Mouse (Mus musculus): ENCODE measurements around the gene Borcs8. TPM values are rescaled to one million over a fixed set of nuclear protein-coding genes. Genes with fewer than 3 reads are reported as not detected.

The Borcs8 gene
- polyA plus RNA-seq, 1 experiment: 101 TPM

DNA sequence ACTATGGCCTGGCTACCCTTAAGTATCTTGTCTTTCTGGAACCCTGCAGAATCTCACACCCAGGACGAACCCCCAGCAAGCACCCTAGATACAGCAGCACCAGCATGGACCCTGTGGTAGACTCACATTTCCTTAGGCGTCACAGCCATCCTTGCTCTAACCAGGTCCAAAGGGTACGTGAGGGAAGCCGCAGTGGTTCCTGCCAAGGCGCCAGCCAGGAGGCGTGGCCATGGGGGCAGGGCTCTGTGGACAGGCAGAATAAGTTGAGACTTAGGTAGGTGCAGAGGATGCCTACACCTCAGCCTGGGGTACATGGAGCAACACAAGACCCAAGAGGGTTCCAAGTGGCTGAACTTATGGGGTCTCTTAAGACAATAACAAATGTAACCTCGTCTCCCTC is 49.4 kb downstream of the Borcs8 start:
- 69% methylated on average over 7 of the region's 7 CpGs for WGBS
- H3K27ac ChIP-seq (ENCODE audit: insufficient read depth, low read length): no peak overlapping the region
- no peaks in the 10 kb centered on the region for H3K27me3 ChIP-seq (ENCODE audit: control insufficient read depth, insufficient read depth, low read length)
- TF ChIP-seq POLR2A (IDR thresholded peaks at IDR 0.05; ENCODE audit: borderline replicate concordance, insufficient read depth, low read length) (no peak), CTCF (IDR thresholded peaks at IDR 0.05; ENCODE audit: borderline replicate concordance, insufficient read depth, low read depth, low read length) (no peak)
- H3K4me1 ChIP-seq (ENCODE audit: control insufficient read depth, insufficient read depth, low read length): no peaks in the 10 kb centered on the region
- no peak for DNase-seq
- H3K4me3 ChIP-seq (replicated peaks; ENCODE audit: insufficient read depth, low read depth, low read length): no peak overlapping the region

GRCm38 (mm10) chr8:70193238-70193637 is 53.9 kb downstream of the Borcs8 start:
- Histone ChIP-seq H3K4me1 (ENCODE audit: control insufficient read depth, insufficient read depth, low read length) (peaks cover 7% of the 10 kb centered on the region), H3K27me3 (ENCODE audit: control insufficient read depth, insufficient read depth, low read length) (no peaks in the 10 kb centered on the region), H3K27ac (ENCODE audit: insufficient read depth, low read length) (no peak overlapping the region), H3K4me3 (replicated peaks; ENCODE audit: insufficient read depth, low read depth, low read length) (no peak overlapping the region)
- TF ChIP-seq POLR2A (IDR thresholded peaks at IDR 0.05; ENCODE audit: borderline replicate concordance, insufficient read depth, low read length) (no peak), CTCF (IDR thresholded peaks at IDR 0.05; ENCODE audit: borderline replicate concordance, insufficient read depth, low read depth, low read length) (no peak)
- no peak for DNase-seq
- 68% methylated on average over 5 of the region's 5 CpGs for WGBS

- peaks cover 7% of the 10 kb centered on the region for H3K4me1 ChIP-seq (ENCODE audit: control insufficient read depth, insufficient read depth, low read length)
- no peak overlapping the region for H3K27ac ChIP-seq (ENCODE audit: insufficient read depth, low read length)
- no peak overlapping the region for H3K4me3 ChIP-seq (replicated peaks; ENCODE audit: insufficient read depth, low read depth, low read length)
- H3K27me3 ChIP-seq (ENCODE audit: control insufficient read depth, insufficient read depth, low read length): no peaks in the 10 kb centered on the region
- TF ChIP-seq CTCF (IDR thresholded peaks at IDR 0.05; ENCODE audit: borderline replicate concordance, insufficient read depth, low read depth, low read length): no peak
- no peak for TF ChIP-seq POLR2A (IDR thresholded peaks at IDR 0.05; ENCODE audit: borderline replicate concordance, insufficient read depth, low read length)
- WGBS: 83% methylated on average over 3 of the region's 3 CpGs
- DNase-seq: no peak
Measured at GRCm38 (mm10) chr8:70194191-70194590, 54.9 kb downstream of the Borcs8 start.

GRCm38 (mm10) chr8:70195762-70196161 is 56.5 kb downstream of the Borcs8 start:
- H3K4me3 ChIP-seq (replicated peaks; ENCODE audit: insufficient read depth, low read depth, low read length): no peak overlapping the region
- no peak for TF ChIP-seq POLR2A (IDR thresholded peaks at IDR 0.05; ENCODE audit: borderline replicate concordance, insufficient read depth, low read length)
- TF ChIP-seq CTCF (IDR thresholded peaks at IDR 0.05; ENCODE audit: borderline replicate concordance, insufficient read depth, low read depth, low read length): no peak

More at GRCm38 (mm10) chr8:70195762-70196161, 56.5 kb downstream of the Borcs8 start:
- no peak for DNase-seq
- no peak overlapping the region for H3K27ac ChIP-seq (ENCODE audit: insufficient read depth, low read length)
- no peaks in the 10 kb centered on the region for H3K27me3 ChIP-seq (ENCODE audit: control insufficient read depth, insufficient read depth, low read length)
- H3K4me1 ChIP-seq (ENCODE audit: control insufficient read depth, insufficient read depth, low read length): peaks cover 23% of the 10 kb centered on the region
- 96% methylated on average over 2 of the region's 2 CpGs for WGBS

Other genes with a start within 250 kb of the Borcs8 start
- gene Tssk6, start 237.3 kb upstream of the Borcs8 start, polyA plus RNA-seq (2012; rRNA removed): 0.22 and 0.29 TPM in 2 replicates
- gene Ndufa13, start 236.9 kb upstream of the Borcs8 start, polyA plus RNA-seq (2012; rRNA removed): 221 and 239 TPM in 2 replicates
- 15.4 and 16.8 TPM in 2 replicates for gene Yjefn3, start 236.8 kb upstream of the Borcs8 start, polyA plus RNA-seq (2012; rRNA removed)
- 31.9 and 36.9 TPM in 2 replicates for gene Gatad2a, start 143.1 kb upstream of the Borcs8 start, polyA plus RNA-seq (2012; rRNA removed)
- gene Mau2, start 96.8 kb upstream of the Borcs8 start, polyA plus RNA-seq (2012; rRNA removed): 90.1 and 92.9 TPM in 2 replicates
- gene Sugp1, start 96.7 kb upstream of the Borcs8 start, polyA plus RNA-seq (2012; rRNA removed): 41.7 and 43.6 TPM in 2 replicates
- 6.9 and 7.3 TPM in 2 replicates for gene Tm6sf2, start 66.6 kb upstream of the Borcs8 start, polyA plus RNA-seq (2012; rRNA removed)
- 117 and 124 TPM in 2 replicates for gene Hapln4, start 56.0 kb upstream of the Borcs8 start, polyA plus RNA-seq (2012; rRNA removed)
- 13.3 and 15.2 TPM in 2 replicates for gene Ncan, start 18.6 kb upstream of the Borcs8 start, polyA plus RNA-seq (2012; rRNA removed)
- 19.9 and 20.9 TPM in 2 replicates for gene Nr2c2ap, start 8.2 kb upstream of the Borcs8 start, polyA plus RNA-seq (2012; rRNA removed)
- gene Rfxank, start 345 bp upstream of the Borcs8 start, polyA plus RNA-seq (2012; rRNA removed): 24.8 and 27.5 TPM in 2 replicates
- gene Mef2b, start 212 bp downstream of the Borcs8 start, polyA plus RNA-seq (2012; rRNA removed): 0.38 and 0.43 TPM in 2 replicates
- 61.4 and 66.0 TPM in 2 replicates for gene Tmem161a, start 32.9 kb downstream of the Borcs8 start, polyA plus RNA-seq (2012; rRNA removed)
- 45.5 and 46.3 TPM in 2 replicates for gene Slc25a42, start 72.8 kb downstream of the Borcs8 start, polyA plus RNA-seq (2012; rRNA removed)
- 102 and 108 TPM in 2 replicates for gene Sugp2, start 94.7 kb downstream of the Borcs8 start, polyA plus RNA-seq (2012; rRNA removed)
- 45.8 and 46.7 TPM in 2 replicates for gene Armc6, start 95.0 kb downstream of the Borcs8 start, polyA plus RNA-seq (2012; rRNA removed)
- gene Homer3, start 143.3 kb downstream of the Borcs8 start, polyA plus RNA-seq (2012; rRNA removed): 262 and 322 TPM in 2 replicates
- gene Ddx49, start 163.0 kb downstream of the Borcs8 start, polyA plus RNA-seq (2012; rRNA removed): 42.9 and 45.0 TPM in 2 replicates
- 286 and 287 TPM in 2 replicates for gene Cope, start 163.0 kb downstream of the Borcs8 start, polyA plus RNA-seq (2012; rRNA removed)
- gene Cers1, start 176.3 kb downstream of the Borcs8 start, polyA plus RNA-seq (2012; rRNA removed): 55.5 and 56.8 TPM in 2 replicates
- gene Gdf1, start 190.3 kb downstream of the Borcs8 start, polyA plus RNA-seq (2012; rRNA removed): 19.1 and 21.0 TPM in 2 replicates
- gene Upf1, start 213.8 kb downstream of the Borcs8 start, polyA plus RNA-seq (2012; rRNA removed): 37.9 and 41.3 TPM in 2 replicates
- 2.2 and 3.1 TPM in 2 replicates for gene Comp, start 234.1 kb downstream of the Borcs8 start, polyA plus RNA-seq (2012; rRNA removed)

All from cerebellum, adult 2 months (tissue).